Mouse (Mus musculus): ENCODE results near the gene Fggy. TPM values are rescaled to one million over a fixed set of nuclear protein-coding genes. Genes with fewer than 3 reads are reported as not detected.
A peak's percentile ranks its signal among the peaks of the same experiment; 100 is the strongest.

Gene Fggy
- polyA plus RNA-seq, 1 experiment from 2014 or later: 5.3 TPM

DNA sequence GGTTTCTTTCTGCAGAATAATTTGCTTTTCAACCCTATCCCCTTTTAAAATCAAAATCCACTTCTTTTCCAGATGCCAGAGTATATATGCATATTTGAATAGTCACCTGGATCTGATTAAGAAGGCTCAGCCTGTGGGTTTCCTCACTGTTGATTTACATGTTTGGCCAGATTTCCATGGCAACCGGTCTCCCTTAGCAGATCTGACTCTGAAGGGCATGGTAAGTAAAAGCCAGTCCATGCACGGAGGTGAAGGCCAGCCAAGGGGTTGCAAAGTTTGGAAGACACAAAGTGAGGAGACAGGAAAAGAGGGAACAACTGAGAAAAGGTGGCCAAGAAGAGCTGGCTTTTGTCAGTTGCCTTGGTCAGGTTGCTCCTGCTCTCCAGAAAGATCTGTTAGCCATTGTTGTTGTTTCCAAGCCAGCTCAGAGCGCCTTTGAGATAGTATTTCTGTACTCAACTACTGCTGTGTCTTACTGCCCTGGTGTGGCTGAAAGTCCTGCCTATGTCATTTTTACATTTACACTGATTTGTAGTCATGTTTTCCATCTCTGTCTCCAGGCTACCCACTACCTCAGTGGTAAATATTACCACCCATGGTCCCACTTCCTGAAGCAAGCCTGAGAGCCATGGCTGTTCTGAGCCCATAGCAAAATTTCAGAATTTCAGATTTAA lies 264.7 kb downstream of the Fggy start:
- H3K4me2 ChIP-seq: no peak overlapping the region
- H3K9ac ChIP-seq: no peak overlapping the region
- H3K4me3 ChIP-seq: no peak overlapping the region
- H3K36me3 ChIP-seq (ENCODE audit: poor library complexity, severe bottlenecking): no peaks in the 10 kb centered on the region
- H3K27ac ChIP-seq: no peak overlapping the region
- no peak for ATAC-seq
- WGBS: 74% methylated on average over 3 of the region's 3 CpGs
- H3K9me3 ChIP-seq (replicated peaks): no peaks in the 10 kb centered on the region
- H3K27me3 ChIP-seq: no peaks in the 10 kb centered on the region
- H3K4me1 ChIP-seq: no peaks in the 10 kb centered on the region

DNA sequence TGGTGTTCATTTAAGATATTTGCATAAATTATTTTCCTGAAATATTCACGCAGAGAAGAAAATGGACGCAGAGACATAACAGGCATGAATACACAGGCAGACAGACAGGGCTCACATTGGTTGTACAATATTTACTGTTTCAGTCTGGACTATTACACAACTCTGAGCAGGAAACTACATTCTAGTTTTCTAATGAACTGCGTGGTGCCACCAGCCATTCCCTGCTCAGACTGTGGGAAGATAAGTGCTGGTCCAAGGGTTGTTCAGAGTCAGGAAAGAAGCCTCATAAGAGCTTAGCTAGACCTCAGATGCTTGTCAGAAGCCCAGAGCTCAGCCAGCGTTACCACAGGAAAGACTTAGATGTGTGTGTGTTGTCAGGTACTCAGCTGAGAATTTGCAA lies 270.9 kb downstream of the Fggy start:
- ATAC-seq: no peak
- no peak overlapping the region for H3K27ac ChIP-seq
- no peak overlapping the region for H3K4me3 ChIP-seq
- H3K9ac ChIP-seq: no peak overlapping the region
- H3K27me3 ChIP-seq: no peaks in the 10 kb centered on the region
- H3K4me1 ChIP-seq: no peaks in the 10 kb centered on the region
- no peak overlapping the region for H3K4me2 ChIP-seq
- no peaks in the 10 kb centered on the region for H3K9me3 ChIP-seq (replicated peaks)
- 94% methylated on average over 4 of the region's 4 CpGs for WGBS
- no peaks in the 10 kb centered on the region for H3K36me3 ChIP-seq (ENCODE audit: poor library complexity, severe bottlenecking)

DNA sequence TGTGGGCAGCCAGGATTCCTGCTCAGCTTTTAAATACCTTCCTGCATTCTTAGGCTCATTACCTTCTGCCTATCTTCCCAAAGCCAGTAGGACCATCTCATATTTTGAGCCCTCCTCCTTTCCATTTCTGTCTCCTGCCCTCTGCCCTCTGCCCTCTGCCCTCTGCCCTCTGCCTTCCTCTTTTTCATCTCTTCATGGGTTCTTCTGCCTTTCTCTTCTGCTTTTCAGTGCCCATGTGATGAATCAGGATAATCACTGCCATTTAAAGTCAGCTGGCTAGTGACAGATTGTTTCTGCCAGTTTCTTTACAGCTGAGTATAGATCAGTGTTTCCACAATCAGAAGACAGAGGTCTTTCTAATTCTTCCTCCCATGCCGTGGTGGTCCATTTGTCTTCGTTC lies 273.0 kb downstream of the Fggy start:
- no peak overlapping the region for H3K4me3 ChIP-seq
- H3K9me3 ChIP-seq (replicated peaks): no peaks in the 10 kb centered on the region
- no peak overlapping the region for H3K9ac ChIP-seq
- WGBS: 54% methylated on average over 2 of the region's 2 CpGs
- no peak overlapping the region for H3K4me2 ChIP-seq
- H3K27ac ChIP-seq: no peak overlapping the region
- H3K27me3 ChIP-seq: no peaks in the 10 kb centered on the region
- no peaks in the 10 kb centered on the region for H3K4me1 ChIP-seq
- ATAC-seq: no peak
- no peaks in the 10 kb centered on the region for H3K36me3 ChIP-seq (ENCODE audit: poor library complexity, severe bottlenecking)

DNA sequence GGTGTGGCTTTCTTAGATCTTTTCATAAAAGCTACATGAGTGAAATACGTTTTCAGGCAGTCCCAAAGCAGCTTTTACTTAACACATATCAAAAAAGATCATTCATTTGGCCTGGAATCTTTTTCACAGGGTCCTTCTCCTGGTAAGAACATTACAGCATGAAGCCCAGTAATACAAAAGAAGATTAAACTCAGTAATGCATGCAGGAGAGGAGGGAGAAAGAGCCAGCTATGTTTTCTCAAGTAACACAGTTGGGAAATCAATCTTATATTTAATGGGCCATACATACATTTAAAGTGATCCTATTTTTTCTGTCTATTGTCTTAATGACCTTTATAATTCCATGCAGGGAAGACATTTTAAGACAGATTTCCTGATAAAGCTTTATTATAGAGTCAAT lies 282.6 kb downstream of the Fggy start:
- no peak for ATAC-seq
- H3K27ac ChIP-seq: no peak overlapping the region
- no peak overlapping the region for H3K9ac ChIP-seq
- no peaks in the 10 kb centered on the region for H3K27me3 ChIP-seq
- no peaks in the 10 kb centered on the region for H3K9me3 ChIP-seq (replicated peaks)
- peaks cover 6% of the 10 kb centered on the region; the same call in 1 of the 2 replicates for H3K4me1 ChIP-seq
- H3K4me3 ChIP-seq: no peak overlapping the region
- no peaks in the 10 kb centered on the region for H3K36me3 ChIP-seq (ENCODE audit: poor library complexity, severe bottlenecking)
- WGBS: 44% methylated on average over 1 of the region's 1 CpGs
- no peak overlapping the region for H3K4me2 ChIP-seq

DNA sequence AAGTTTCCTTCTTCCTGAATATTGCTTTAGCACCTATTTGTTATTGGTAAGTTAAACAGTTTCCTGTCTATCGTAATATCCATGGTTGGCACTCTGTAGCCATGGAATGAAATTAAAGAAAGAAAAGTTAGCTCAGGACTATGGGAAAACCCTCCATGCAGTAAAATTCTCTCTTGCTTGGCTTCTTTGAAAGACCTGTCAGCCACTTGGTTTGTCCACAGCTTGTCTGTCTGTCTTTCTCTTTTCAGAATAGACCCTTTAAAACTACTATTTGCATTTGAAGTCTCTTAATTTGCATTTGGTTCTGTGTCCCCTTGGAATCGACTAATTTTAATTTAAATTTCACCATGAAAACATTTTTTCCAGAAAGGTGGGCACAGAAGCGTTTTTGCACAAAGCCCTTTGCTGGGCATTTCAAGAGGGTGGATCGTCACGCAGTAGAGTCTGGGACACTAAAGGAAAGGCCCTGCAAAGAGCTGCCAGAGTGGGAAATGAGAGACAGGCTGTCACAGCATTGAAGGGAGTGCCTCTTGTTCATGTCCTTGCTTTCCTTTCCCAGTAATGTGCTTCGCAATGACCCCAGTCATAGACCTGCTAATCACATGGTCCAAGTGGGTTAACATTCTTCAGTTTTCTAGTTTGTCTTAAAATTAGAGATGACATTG lies 283.2 kb downstream of the Fggy start:
- Histone ChIP-seq H3K4me2 (no peak overlapping the region), H3K4me3 (no peak overlapping the region), H3K4me1 (peaks cover 8% of the 10 kb centered on the region), H3K9ac (no peak overlapping the region), H3K9me3 (replicated peaks) (no peaks in the 10 kb centered on the region), H3K27ac (no peak overlapping the region), H3K27me3 (no peaks in the 10 kb centered on the region), H3K36me3 (ENCODE audit: poor library complexity, severe bottlenecking) (no peaks in the 10 kb centered on the region)
- WGBS: 51% methylated on average over 6 of the region's 6 CpGs
- ATAC-seq: peak; percentile 90

DNA sequence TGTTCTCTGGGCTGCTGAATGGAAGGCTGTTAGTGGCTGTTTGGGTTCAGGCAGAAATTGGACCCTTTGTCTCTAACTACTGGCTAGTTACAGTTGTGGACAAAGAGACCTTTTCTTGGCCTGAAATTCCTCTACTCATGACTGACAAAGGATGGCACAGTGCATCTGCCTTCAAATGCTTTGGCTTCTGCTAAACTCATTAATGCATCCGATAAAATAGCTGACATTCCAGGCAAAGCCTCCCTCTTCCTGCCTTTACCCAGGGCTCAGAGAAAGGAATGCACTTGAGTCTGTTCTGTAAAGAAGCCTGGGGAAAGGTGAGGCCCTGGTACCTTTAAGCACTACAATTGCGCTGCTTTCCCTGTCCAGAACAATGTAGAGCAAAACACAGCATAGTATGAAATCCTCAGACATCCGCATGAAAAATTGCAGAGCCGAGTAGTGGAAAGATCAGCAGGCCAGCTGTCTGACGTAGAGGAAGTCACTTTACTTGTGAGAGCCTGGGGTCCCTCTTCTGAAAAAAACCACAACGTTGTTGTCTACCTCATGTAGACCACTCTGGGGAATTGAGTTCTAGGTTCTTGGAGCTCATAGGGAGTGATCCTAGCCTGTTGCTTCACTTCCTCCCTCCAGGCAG lies 288.8 kb downstream of the Fggy start:
- Histone ChIP-seq H3K4me3 (no peak overlapping the region), H3K9ac (no peak overlapping the region), H3K4me1 (peaks cover 12% of the 10 kb centered on the region), H3K36me3 (ENCODE audit: poor library complexity, severe bottlenecking) (no peaks in the 10 kb centered on the region), H3K27ac (0 out of 2 replicates have a peak overlapping the region, but pooled peaks have one; percentile 7), H3K4me2 (no peak overlapping the region), H3K9me3 (replicated peaks) (no peaks in the 10 kb centered on the region), H3K27me3 (no peaks in the 10 kb centered on the region)
- no peak for ATAC-seq
- 50% methylated on average over 6 of the region's 6 CpGs for WGBS

DNA sequence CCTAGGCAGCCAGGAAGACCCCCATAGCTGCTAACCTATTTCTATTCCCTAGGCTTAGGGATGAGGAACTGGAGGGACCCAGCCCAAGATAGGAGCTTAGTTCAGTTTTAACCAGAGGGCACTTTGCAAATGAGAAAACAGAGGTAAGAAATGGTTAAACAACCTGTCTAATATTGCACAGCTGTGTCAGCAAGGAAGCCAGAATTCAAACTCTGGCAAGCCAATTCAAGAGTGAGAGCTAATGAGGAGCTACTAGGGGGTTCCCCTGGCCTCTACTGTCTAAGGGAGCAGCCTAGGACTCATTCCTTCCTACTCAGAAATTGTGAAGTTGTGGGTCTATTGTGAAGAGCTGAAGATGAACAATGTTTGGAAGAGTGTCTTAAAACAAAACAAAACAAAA lies 289.9 kb downstream of the Fggy start:
- no peak overlapping the region for H3K4me2 ChIP-seq
- no peak for ATAC-seq
- no peaks in the 10 kb centered on the region for H3K36me3 ChIP-seq (ENCODE audit: poor library complexity, severe bottlenecking)

DNA sequence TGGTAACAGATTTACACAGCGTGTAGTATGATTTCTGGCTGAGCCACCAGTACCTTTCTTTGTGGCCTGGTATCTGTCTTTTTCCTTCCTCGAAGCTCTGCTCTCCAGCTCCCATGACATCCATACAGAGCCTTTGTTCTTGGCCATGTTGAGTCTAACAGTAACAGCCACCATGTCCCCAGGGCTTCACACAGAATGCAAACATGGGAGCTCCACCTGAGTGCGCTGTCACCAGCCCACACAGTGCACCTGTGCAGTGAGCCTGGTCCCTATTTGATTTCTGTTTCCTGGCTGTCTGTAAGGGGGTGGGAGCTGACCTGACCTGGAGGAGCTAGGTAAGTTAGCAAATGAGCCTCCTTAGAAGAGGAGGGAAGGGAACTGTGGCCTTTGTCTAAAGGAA lies 290.4 kb downstream of the Fggy start:
- ATAC-seq: no peak
- H3K4me3 ChIP-seq: no peak overlapping the region

More for the DNA sequence above, 289.9 kb downstream of the Fggy start:
- no peak overlapping the region for H3K27ac ChIP-seq
- no peak overlapping the region for H3K9ac ChIP-seq
- H3K27me3 ChIP-seq: no peaks in the 10 kb centered on the region
- H3K4me1 ChIP-seq: peaks cover 12% of the 10 kb centered on the region
- H3K9me3 ChIP-seq (replicated peaks): no peaks in the 10 kb centered on the region
- no peak overlapping the region for H3K4me3 ChIP-seq

DNA sequence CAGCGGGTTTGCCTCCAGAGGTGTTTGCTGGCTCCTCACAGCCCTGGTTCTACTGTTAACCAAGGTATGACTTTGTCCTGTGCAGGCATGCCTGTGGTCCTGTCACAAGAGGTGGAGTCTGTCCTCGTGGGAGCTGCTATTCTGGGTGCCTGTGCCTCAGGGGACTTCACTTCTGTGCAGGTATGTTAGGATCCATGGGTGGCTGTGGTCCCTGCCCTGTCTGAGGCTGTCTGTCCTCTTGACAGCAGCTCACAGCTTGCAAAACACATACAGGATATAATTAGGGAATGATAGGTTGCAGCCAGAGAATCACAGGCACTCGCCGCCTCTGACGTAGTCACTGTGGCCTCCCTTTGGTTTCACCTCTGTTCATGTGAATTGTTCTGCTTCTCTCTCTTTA lies 292.2 kb downstream of the Fggy start:
- H3K4me2 ChIP-seq: no peak overlapping the region
- H3K4me1 ChIP-seq: peaks cover 12% of the 10 kb centered on the region
- no peak for ATAC-seq
- H3K27me3 ChIP-seq: no peaks in the 10 kb centered on the region
- no peak overlapping the region for H3K4me3 ChIP-seq
- no peaks in the 10 kb centered on the region for H3K9me3 ChIP-seq (replicated peaks)
- H3K9ac ChIP-seq: no peak overlapping the region
- WGBS: 75% methylated on average over 5 of the region's 5 CpGs
- H3K36me3 ChIP-seq (ENCODE audit: poor library complexity, severe bottlenecking): no peaks in the 10 kb centered on the region
- H3K27ac ChIP-seq: no peak overlapping the region

More for the DNA sequence above, 290.4 kb downstream of the Fggy start:
- Histone ChIP-seq H3K4me2 (no peak overlapping the region), H3K9ac (no peak overlapping the region), H3K36me3 (ENCODE audit: poor library complexity, severe bottlenecking) (no peaks in the 10 kb centered on the region), H3K9me3 (replicated peaks) (no peaks in the 10 kb centered on the region), H3K4me1 (peaks cover 12% of the 10 kb centered on the region), H3K27me3 (no peaks in the 10 kb centered on the region), H3K27ac (no peak overlapping the region)
- WGBS: 88% methylated on average over 3 of the region's 3 CpGs

DNA sequence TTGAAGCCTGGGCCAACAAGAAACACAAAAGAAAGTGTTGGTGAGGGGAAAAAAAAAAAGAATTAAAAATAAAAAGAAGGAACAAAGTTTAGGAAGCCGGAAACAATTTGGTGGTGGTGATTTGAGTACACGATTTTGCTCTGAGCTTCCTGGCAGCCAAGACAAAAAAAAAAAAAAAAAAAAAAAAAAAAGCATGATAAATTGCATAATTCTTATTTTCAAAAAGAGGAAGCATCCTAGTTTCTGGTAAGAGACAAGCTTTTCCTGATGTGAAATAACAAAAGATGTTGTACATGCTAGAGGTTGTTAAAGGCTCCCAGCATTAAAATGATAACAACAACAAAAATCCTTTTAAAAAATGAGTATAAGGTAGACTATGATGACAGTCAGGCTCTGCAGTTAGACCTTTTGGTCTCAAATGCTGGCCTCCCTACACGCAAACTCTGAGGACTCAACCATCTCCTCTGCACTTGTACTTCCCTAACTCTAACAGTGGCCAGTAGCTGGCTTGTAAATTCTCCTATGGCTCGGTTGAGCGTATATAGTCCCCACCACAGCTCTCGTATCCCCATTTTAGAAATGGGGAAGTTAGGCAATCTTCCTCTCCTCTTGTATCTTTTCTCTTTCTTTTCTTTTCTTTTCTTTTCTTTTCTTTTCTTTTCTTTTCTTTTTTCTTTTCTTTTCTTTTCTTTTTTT lies 292.9 kb downstream of the Fggy start:
- Histone ChIP-seq H3K36me3 (ENCODE audit: poor library complexity, severe bottlenecking) (no peaks in the 10 kb centered on the region), H3K4me2 (no peak overlapping the region), H3K27ac (no peak overlapping the region), H3K4me3 (no peak overlapping the region), H3K27me3 (no peaks in the 10 kb centered on the region), H3K4me1 (peaks cover 12% of the 10 kb centered on the region), H3K9me3 (replicated peaks) (no peaks in the 10 kb centered on the region), H3K9ac (no peak overlapping the region)
- WGBS: 87% methylated on average over 6 of the region's 6 CpGs
- ATAC-seq: no peak

DNA sequence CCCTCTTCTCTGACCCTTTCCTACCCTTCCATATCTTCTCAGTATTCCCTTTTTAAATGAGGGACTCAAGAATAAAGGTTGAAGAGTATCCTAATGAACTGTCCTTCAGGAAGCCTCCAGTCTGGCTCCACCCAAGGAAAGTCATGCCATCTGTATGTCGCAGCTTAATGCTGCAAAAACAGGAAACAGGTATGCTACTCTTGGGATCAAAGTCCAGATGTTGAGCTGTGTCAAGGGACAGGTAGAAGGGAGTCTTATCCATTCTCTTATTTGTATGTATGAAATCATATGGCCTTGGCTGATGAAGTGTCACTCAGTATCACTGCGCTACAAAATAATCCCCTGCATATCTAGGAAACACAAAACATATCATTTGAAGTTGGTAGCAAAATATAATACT lies 294.9 kb downstream of the Fggy start:
- no peaks in the 10 kb centered on the region for H3K4me1 ChIP-seq
- no peak overlapping the region for H3K4me2 ChIP-seq
- ATAC-seq: no peak
- no peaks in the 10 kb centered on the region for H3K36me3 ChIP-seq (ENCODE audit: poor library complexity, severe bottlenecking)
- H3K27ac ChIP-seq: no peak overlapping the region
- no peaks in the 10 kb centered on the region for H3K9me3 ChIP-seq (replicated peaks)
- 92% methylated on average over 2 of the region's 2 CpGs for WGBS
- H3K4me3 ChIP-seq: no peak overlapping the region
- H3K9ac ChIP-seq: no peak overlapping the region
- no peaks in the 10 kb centered on the region for H3K27me3 ChIP-seq

DNA sequence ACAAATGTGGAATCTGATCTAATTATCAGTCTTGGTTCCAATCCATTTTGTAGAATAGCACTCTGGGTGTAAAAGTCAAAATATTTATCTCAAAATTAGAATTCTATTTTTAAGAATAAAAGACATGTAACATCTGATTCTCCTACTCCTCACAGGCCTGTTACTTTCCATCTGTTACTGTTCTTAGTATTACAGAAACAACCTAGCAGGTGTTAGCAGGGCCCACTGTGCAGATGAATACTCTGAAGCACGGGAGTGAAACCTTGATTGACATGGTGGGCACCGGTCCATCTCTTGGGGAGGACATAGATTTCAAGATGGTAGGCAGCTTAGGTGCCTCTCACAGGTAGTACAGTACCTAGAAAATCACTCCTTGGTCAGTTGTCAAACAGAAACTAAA lies 298.7 kb downstream of the Fggy start:
- no peaks in the 10 kb centered on the region for H3K36me3 ChIP-seq (ENCODE audit: poor library complexity, severe bottlenecking)
- H3K9me3 ChIP-seq (replicated peaks): no peaks in the 10 kb centered on the region
- WGBS: 77% methylated on average over 2 of the region's 2 CpGs
- H3K27me3 ChIP-seq: no peaks in the 10 kb centered on the region
- H3K4me2 ChIP-seq: no peak overlapping the region
- peaks cover 8% of the 10 kb centered on the region for H3K4me1 ChIP-seq
- H3K9ac ChIP-seq: no peak overlapping the region
- ATAC-seq: no peak
- H3K4me3 ChIP-seq: no peak overlapping the region
- no peak overlapping the region for H3K27ac ChIP-seq
